Mouse (Mus musculus) liver, embryonic 14.5 days (tissue): ENCODE results near the gene Cbr3.

Source experiments
- CTCF ChIP-seq: IDR thresholded peaks from 2 replicates; pipeline ENCODE4 v1.5.1; 2016; ENCODE audit warnings: antibody characterized with exemption, low read depth, control low read depth
- EP300 ChIP-seq: IDR thresholded peaks from 2 replicates; pipeline ENCODE4 v1.6.1; 2016; ENCODE audit warnings: antibody characterized with exemption, low read depth

- TF ChIP-seq CTCF, result peak; percentile 61
- no peak for TF ChIP-seq EP300
These were observed 12.0 kb upstream of the Cbr3 start for GRCm38 (mm10) chr16:93671064-93671463.
